Mouse (Mus musculus): Measurements from ENCODE around the gene Ccm2. TPM values are rescaled to one million over a fixed set of nuclear protein-coding genes. Genes with fewer than 3 reads are reported as not detected.

Gene Ccm2
- polyA plus RNA-seq, 1 experiment, result 233 TPM

DNA sequence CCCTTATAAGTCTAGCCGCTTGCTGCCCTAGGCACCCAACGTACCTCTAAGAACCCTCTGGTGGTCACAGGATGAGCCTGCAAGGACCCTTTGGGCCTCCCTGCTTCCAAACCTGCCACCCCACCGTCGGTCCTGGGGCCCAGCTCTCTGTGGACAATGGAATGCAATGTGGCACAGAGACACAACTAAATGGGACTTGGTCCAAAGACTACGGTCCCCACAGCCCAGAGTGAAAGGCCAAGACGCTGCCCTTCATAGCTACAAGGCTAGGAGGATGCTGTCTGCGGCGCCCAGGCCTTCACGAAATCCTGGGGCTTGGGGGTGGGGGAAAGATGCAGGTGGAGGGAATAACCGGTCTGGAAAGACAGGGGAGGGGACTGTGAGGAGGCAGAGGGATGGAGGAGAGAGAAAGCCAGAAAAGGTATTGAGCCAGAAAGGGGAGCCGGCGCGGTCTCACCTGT, 58.4 kb downstream of the Ccm2 start:
- TF ChIP-seq CTCF (IDR thresholded peaks at IDR 0.05; ENCODE audit: extremely low read depth, insufficient read depth, insufficient read length, insufficient replicate concordance), result no peak
- TF ChIP-seq POLR2A (IDR thresholded peaks at IDR 0.05; ENCODE audit: low read depth, low read length), result no peak
- no peak overlapping the region for H3K27ac ChIP-seq (ENCODE audit: insufficient read depth, low read length)
- H3K4me1 ChIP-seq (ENCODE audit: control insufficient read depth, insufficient read depth, insufficient read length), result peaks cover 9% of the 10 kb centered on the region
- peaks cover 4% of the 10 kb centered on the region; the same call in 1 of the 2 replicates for H3K27me3 ChIP-seq (ENCODE audit: control insufficient read depth, insufficient read depth, low read length)
- H3K36me3 ChIP-seq (ENCODE audit: control insufficient read depth, insufficient read depth, low read length), result 0 out of 2 replicates have a peak, but pooled peaks cover 1% of the 10 kb centered on the region
- DNase-seq (ENCODE audit: low read depth in 1 of 2, low spot score in 2 of 2), result no peak
- peak overlapping the region; percentile 22; the same call in 1 of the 2 replicates for H3K4me3 ChIP-seq (ENCODE audit: extremely low read depth, insufficient read depth, insufficient read length)
- WGBS, result 36% methylated on average over 13 of the region's 13 CpGs

DNA sequence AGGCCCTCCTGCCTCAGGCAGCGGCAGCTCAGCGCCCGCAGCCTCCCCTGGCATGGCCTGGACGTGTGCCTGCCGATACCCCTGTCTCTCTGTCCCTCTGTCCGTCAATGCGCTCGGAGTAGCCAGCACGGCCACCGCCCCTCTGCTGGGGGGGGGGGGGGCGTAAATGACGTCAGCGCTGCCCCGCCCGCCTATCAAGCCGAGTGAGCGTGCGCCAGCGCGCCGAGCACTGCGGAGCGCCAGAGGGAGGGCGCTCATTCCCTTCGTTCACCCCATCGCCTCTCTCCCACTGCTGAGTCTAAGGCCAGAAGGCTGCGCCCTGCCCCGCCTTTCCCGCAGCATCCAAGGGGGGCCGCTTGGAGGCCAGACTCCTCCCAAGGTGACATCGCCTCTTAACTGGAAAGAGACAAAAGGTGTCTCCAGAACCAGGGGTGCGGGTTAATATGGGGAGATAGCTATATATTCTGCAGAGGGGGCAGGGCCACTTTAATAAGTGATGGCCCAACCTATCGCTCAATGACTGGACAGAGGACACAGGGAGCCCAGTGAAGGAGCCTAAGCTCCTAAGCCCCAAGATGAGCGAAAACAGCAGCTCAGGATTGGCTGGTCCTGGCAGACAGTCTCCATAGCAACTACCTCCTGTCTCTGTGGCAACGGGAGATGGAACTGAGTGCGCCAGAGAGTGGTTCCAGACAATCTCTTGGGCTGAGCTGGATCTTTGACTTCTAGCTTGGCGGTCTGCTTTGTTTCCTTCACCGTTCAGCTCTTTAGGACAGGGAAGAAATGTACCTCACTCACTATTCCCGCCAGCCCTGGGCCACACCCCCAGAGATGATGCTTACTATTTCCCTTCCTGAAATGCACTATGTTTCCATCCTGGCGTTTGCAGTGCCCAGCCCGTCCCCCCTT, 59.1 kb downstream of the Ccm2 start, which contains the start of gene Nacad:
Nacad (minus strand) TSS at position 563 of the 909 bp plus-strand sequence.
- H3K4me3 ChIP-seq (ENCODE audit: extremely low read depth, insufficient read depth, insufficient read length), result peak within 1 kb of the TSS; percentile 22; the same call in 1 of the 2 replicates
- H3K36me3 ChIP-seq (ENCODE audit: control insufficient read depth, insufficient read depth, low read length), result no peaks in the 10 kb centered on the region
- 7% methylated on average over 34 of the region's 41 CpGs for WGBS
- no peak for TF ChIP-seq CTCF (IDR thresholded peaks at IDR 0.05; ENCODE audit: extremely low read depth, insufficient read depth, insufficient read length, insufficient replicate concordance)
- no peak for TF ChIP-seq POLR2A (IDR thresholded peaks at IDR 0.05; ENCODE audit: low read depth, low read length)
- peaks cover 9% of the 10 kb centered on the region for H3K4me1 ChIP-seq (ENCODE audit: control insufficient read depth, insufficient read depth, insufficient read length)
- no peak for DNase-seq (ENCODE audit: low read depth in 1 of 2, low spot score in 2 of 2)
- no peak within 1 kb of the TSS for H3K27ac ChIP-seq (ENCODE audit: insufficient read depth, low read length)
- H3K27me3 ChIP-seq (ENCODE audit: control insufficient read depth, insufficient read depth, low read length), result peaks cover 4% of the 10 kb centered on the region; the same call in 1 of the 2 replicates

DNA sequence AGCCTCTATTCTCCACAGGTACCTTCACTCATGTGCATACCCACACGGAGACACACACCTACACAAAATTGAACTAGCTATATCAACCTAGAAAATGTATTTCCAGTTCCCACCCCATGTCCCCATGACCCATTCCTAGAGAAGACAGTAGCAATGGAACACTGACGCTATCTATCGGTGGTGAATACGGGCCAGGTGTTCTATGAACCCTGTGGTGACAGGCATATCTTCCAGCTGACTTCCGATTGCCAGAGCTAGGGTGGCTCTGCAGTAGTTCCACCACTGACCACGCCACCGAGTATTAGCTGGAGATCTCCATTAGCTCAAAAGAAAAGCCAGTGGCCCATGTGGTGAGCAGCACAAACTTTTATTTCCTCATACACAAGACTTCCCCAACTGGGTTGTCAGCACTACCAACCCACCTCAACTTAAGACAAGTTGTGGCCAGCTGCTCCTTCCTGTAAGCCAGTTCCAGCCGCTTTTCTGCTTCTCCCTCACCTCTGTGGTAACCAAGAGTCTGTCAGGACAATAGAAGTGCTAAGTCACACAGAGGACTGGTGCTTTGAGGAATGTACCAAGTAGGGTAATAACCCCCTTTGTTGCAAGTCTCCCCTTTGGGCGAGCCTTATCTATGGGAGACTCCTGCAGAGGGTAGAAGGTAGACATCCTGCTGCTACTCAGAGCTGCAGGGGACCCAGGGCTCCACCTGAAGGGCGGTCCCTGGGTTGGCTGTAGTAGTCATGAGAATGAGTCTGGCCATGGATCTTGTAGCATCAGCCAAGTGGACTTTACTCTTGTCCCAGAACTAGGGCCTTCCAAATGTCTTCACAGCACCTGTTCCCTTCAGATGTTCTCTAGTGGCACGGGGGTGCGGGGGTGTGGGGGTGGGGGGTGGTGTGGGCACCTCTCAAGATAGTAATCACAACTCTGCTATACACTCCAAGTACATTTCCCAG, 68.8 kb downstream of the Ccm2 start:
- 73% methylated on average over 12 of the region's 12 CpGs for WGBS
- Histone ChIP-seq H3K4me3 (ENCODE audit: extremely low read depth, insufficient read depth, insufficient read length) (no peak overlapping the region), H3K4me1 (ENCODE audit: control insufficient read depth, insufficient read depth, insufficient read length) (no peaks in the 10 kb centered on the region), H3K27me3 (ENCODE audit: control insufficient read depth, insufficient read depth, low read length) (no peaks in the 10 kb centered on the region), H3K27ac (ENCODE audit: insufficient read depth, low read length) (no peak overlapping the region), H3K36me3 (ENCODE audit: control insufficient read depth, insufficient read depth, low read length) (peaks cover 53% of the 10 kb centered on the region)
- no peak for DNase-seq (ENCODE audit: low read depth in 1 of 2, low spot score in 2 of 2)
- no peak for TF ChIP-seq CTCF (IDR thresholded peaks at IDR 0.05; ENCODE audit: extremely low read depth, insufficient read depth, insufficient read length, insufficient replicate concordance)
- TF ChIP-seq POLR2A (IDR thresholded peaks at IDR 0.05; ENCODE audit: low read depth, low read length), result no peak

- no peak overlapping the region for H3K4me3 ChIP-seq (ENCODE audit: extremely low read depth, insufficient read depth, insufficient read length)
These were observed 77.0 kb downstream of the Ccm2 start for GRCm38 (mm10) chr11:6623704-6624103.

GRCm38 (mm10) chr11:6624619-6625382, 78.1 kb downstream of the Ccm2 start:
- H3K27me3 ChIP-seq (ENCODE audit: control insufficient read depth, insufficient read depth, low read length), result no peaks in the 10 kb centered on the region
- 52% methylated on average over 14 of the region's 14 CpGs for WGBS
- H3K36me3 ChIP-seq (ENCODE audit: control insufficient read depth, insufficient read depth, low read length), result peaks cover 29% of the 10 kb centered on the region
- no peak for DNase-seq (ENCODE audit: low read depth in 1 of 2, low spot score in 2 of 2)
- H3K27ac ChIP-seq (ENCODE audit: insufficient read depth, low read length), result no peak overlapping the region
- peak overlapping the region; percentile 16; the same call in 1 of the 2 replicates for H3K4me3 ChIP-seq (ENCODE audit: extremely low read depth, insufficient read depth, insufficient read length)
- TF ChIP-seq POLR2A (IDR thresholded peaks at IDR 0.05; ENCODE audit: low read depth, low read length) (no peak), CTCF (IDR thresholded peaks at IDR 0.05; ENCODE audit: extremely low read depth, insufficient read depth, insufficient read length, insufficient replicate concordance) (no peak)
- peaks cover 17% of the 10 kb centered on the region for H3K4me1 ChIP-seq (ENCODE audit: control insufficient read depth, insufficient read depth, insufficient read length)

More at GRCm38 (mm10) chr11:6623704-6624103, 77.0 kb downstream of the Ccm2 start:
- no peak for TF ChIP-seq POLR2A (IDR thresholded peaks at IDR 0.05; ENCODE audit: low read depth, low read length)
- TF ChIP-seq CTCF (IDR thresholded peaks at IDR 0.05; ENCODE audit: extremely low read depth, insufficient read depth, insufficient read length, insufficient replicate concordance), result no peak
- no peak for DNase-seq (ENCODE audit: low read depth in 1 of 2, low spot score in 2 of 2)
- Histone ChIP-seq H3K27me3 (ENCODE audit: control insufficient read depth, insufficient read depth, low read length) (no peaks in the 10 kb centered on the region), H3K36me3 (ENCODE audit: control insufficient read depth, insufficient read depth, low read length) (peaks cover 40% of the 10 kb centered on the region), H3K4me1 (ENCODE audit: control insufficient read depth, insufficient read depth, insufficient read length) (peaks cover 17% of the 10 kb centered on the region), H3K27ac (ENCODE audit: insufficient read depth, low read length) (no peak overlapping the region)
- 48% methylated on average over 10 of the region's 10 CpGs for WGBS
